Mouse (Mus musculus): ENCODE measurements at regions not wholly inside any gene's neighbourhood (a gene's known extent, or its start where the extent isn't known, plus 50 kb on each side); places are given as distances from the start of the nearest gene placed in this dataset.
A peak's percentile ranks its signal among the peaks of the same experiment; 100 is the strongest.

DNA sequence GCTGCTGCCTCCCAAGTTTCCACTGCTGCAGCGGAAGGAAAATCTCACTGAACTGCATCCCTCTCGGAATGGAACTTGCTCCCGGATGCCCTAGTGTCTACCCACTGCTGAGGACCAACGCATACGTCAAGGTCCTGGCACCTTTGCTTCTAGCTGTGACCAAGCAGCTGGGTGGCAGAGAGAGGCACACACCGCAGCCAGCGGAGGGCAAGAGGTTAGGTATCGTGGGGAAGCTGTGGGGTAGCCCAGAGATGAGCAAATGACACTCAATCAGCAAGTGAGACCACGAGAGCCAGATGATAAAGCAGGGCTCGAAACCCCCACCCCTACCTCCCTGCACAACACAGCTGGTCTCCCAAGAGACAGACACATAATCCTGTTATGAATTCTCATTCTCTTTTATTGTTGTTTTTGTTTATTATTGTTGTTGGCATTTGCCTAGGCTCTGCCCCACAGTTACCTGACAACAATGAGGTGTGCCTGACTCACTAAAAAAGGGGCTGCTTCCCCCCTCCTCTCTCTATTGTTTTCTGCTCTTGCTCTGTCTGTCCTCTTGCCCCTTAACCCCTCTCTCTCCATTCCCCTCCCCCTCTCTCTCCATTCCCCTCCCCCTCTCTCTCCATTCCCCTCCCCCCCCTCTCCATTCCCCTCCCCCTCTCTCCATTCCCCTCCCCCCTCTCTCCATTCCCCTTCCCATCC lies 112.0 kb upstream of the Spred2 start:
- Histone ChIP-seq H3K27me3 (replicated peaks; ENCODE audit: control insufficient read depth, insufficient read depth, low read length) (no peaks in the 10 kb centered on the region), H3K4me1 (ENCODE audit: control insufficient read depth, insufficient read depth, low read length) (no peaks in the 10 kb centered on the region), H3K27ac (ENCODE audit: insufficient read depth, low read depth, low read length) (no peak overlapping the region), H3K36me3 (ENCODE audit: control insufficient read depth, insufficient read depth, low read length) (no peaks in the 10 kb centered on the region), H3K4me3 (ENCODE audit: insufficient read depth, low read depth, low read length) (no peak overlapping the region)
- TF ChIP-seq POLR2A (IDR thresholded peaks at IDR 0.05; ENCODE audit: low read depth, low read length) (no peak), CTCF (conservative IDR thresholded peaks at IDR 0.05; ENCODE audit: insufficient read depth, insufficient read length, low read depth, low read length) (no peak)
- no peak for DNase-seq
- 36% methylated on average over 10 of the region's 10 CpGs for WGBS

DNA sequence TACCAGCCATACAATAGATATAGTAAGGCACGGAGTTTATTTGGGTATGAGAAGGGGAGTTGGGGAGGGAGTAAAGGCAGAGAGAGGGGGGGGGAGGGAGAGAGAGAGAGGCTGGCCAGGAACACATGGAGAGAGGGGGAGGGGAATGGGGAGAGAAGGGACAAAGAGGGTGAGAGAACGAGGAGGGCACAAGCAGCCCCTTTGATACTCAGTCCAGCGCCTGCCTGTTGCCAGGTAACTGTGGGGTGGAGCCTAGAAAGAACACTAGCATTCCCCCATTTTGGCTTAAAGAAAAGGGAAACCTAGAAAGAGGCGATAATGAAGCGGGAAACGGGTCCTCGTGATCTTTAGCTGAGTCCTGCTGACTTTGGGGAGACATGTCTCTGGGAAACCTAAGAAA lies 110.6 kb upstream of the Spred2 start:
- Histone ChIP-seq H3K4me3 (ENCODE audit: insufficient read depth, low read depth, low read length) (no peak overlapping the region), H3K4me1 (ENCODE audit: control insufficient read depth, insufficient read depth, low read length) (no peaks in the 10 kb centered on the region), H3K27ac (ENCODE audit: insufficient read depth, low read depth, low read length) (no peak overlapping the region), H3K36me3 (ENCODE audit: control insufficient read depth, insufficient read depth, low read length) (no peaks in the 10 kb centered on the region), H3K27me3 (replicated peaks; ENCODE audit: control insufficient read depth, insufficient read depth, low read length) (no peaks in the 10 kb centered on the region)
- TF ChIP-seq CTCF (conservative IDR thresholded peaks at IDR 0.05; ENCODE audit: insufficient read depth, insufficient read length, low read depth, low read length) (no peak), POLR2A (IDR thresholded peaks at IDR 0.05; ENCODE audit: low read depth, low read length) (no peak)
- DNase-seq, result no peak
- 88% methylated on average over 7 of the region's 7 CpGs for WGBS

DNA sequence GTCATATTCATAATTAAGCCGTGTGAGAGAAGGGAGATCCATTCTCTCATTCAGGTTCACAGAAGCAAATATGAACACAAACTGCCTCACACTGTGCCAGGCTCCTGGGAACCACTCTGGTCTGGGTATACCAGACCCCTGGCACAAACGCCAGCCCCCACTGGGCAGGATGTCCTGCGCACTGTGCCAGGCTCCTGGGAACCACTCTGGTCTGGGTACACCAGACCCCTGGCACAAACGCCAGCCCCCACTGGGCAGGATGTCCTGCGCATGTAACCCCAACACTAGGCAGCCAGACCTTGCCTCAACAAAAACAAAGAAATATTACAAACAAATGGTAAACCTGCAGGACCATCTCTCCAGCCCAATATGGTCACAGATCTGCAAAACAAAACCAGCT lies 101.2 kb upstream of the Spred2 start:
- H3K27me3 ChIP-seq (replicated peaks; ENCODE audit: control insufficient read depth, insufficient read depth, low read length), result no peaks in the 10 kb centered on the region
- no peak overlapping the region for H3K4me3 ChIP-seq (ENCODE audit: insufficient read depth, low read depth, low read length)
- no peak for DNase-seq
- H3K36me3 ChIP-seq (ENCODE audit: control insufficient read depth, insufficient read depth, low read length), result no peaks in the 10 kb centered on the region
- WGBS, result 76% methylated on average over 5 of the region's 5 CpGs
- H3K27ac ChIP-seq (ENCODE audit: insufficient read depth, low read depth, low read length), result no peak overlapping the region
- no peaks in the 10 kb centered on the region for H3K4me1 ChIP-seq (ENCODE audit: control insufficient read depth, insufficient read depth, low read length)
- no peak for TF ChIP-seq POLR2A (IDR thresholded peaks at IDR 0.05; ENCODE audit: low read depth, low read length)
- no peak for TF ChIP-seq CTCF (conservative IDR thresholded peaks at IDR 0.05; ENCODE audit: insufficient read depth, insufficient read length, low read depth, low read length)

DNA sequence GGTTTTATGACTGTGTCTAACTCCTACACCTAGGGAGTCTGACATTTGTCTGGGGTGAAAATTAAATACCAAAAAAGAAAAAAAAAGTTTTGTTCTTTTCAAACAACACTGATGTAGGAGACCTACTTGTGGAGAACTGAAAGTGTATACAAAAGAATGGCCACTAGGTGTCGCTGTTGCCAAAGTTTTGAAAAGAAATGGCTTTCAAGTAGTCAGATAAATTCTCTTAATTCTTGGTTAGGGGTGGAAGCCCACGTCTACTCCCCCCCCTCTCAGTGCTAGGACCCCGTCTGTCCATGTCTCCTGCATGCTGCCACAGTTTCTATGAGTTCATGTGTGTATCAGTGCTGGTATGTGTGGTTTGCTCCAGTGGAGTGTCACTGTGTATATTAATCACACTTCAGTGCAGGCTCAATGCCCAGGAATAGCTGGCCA lies 100.7 kb upstream of the Spred2 start:
- DNase-seq, result peak; percentile 69
- Histone ChIP-seq H3K27me3 (replicated peaks; ENCODE audit: control insufficient read depth, insufficient read depth, low read length) (no peaks in the 10 kb centered on the region), H3K36me3 (ENCODE audit: control insufficient read depth, insufficient read depth, low read length) (no peaks in the 10 kb centered on the region), H3K27ac (ENCODE audit: insufficient read depth, low read depth, low read length) (no peak overlapping the region), H3K4me3 (ENCODE audit: insufficient read depth, low read depth, low read length) (no peak overlapping the region), H3K4me1 (ENCODE audit: control insufficient read depth, insufficient read depth, low read length) (no peaks in the 10 kb centered on the region)
- TF ChIP-seq CTCF (conservative IDR thresholded peaks at IDR 0.05; ENCODE audit: insufficient read depth, insufficient read length, low read depth, low read length) (peak; percentile 40), POLR2A (IDR thresholded peaks at IDR 0.05; ENCODE audit: low read depth, low read length) (no peak)
- WGBS, result 0% methylated on average over 3 of the region's 3 CpGs

DNA sequence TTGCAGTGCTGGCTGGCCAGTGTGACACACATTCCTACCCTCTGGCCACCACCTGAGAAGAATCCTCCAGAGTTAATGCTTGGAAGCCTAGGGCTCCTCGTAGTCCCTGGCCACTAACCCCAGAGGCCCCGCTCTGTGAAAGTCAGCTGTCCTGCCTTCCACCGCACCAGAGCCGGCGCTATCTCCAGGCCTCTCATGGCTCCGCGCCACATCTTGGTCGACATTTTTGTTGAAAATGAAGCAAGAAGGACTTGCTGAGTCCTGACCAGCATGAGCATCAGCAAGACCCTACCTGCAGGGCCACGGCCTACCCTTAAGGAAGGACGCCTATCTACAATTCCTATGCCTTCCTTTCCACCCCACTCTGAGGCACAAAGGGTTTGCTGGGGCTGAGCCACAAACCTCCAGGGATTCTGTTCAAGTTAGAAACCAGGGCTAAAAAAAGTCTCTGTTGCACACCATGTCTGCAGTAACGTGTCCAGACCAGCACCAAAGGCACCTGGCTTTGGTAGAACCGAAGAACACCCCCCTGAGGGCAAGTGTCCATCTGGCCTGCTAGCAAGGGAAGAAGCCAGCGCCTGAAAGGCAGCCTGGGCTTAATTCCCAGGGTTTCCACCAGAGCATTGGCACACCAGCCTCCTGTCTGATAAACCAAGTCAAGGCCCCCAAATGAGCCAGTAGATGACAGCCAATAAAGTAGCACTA lies 97.5 kb upstream of the Spred2 start:
- TF ChIP-seq CTCF (conservative IDR thresholded peaks at IDR 0.05; ENCODE audit: insufficient read depth, insufficient read length, low read depth, low read length) (no peak), POLR2A (IDR thresholded peaks at IDR 0.05; ENCODE audit: low read depth, low read length) (no peak)
- no peaks in the 10 kb centered on the region for H3K27me3 ChIP-seq (replicated peaks; ENCODE audit: control insufficient read depth, insufficient read depth, low read length)
- no peak overlapping the region for H3K27ac ChIP-seq (ENCODE audit: insufficient read depth, low read depth, low read length)
- H3K4me3 ChIP-seq (ENCODE audit: insufficient read depth, low read depth, low read length), result no peak overlapping the region
- DNase-seq, result no peak
- H3K4me1 ChIP-seq (ENCODE audit: control insufficient read depth, insufficient read depth, low read length), result no peaks in the 10 kb centered on the region
- no peaks in the 10 kb centered on the region for H3K36me3 ChIP-seq (ENCODE audit: control insufficient read depth, insufficient read depth, low read length)
- WGBS, result 91% methylated on average over 13 of the region's 13 CpGs

DNA sequence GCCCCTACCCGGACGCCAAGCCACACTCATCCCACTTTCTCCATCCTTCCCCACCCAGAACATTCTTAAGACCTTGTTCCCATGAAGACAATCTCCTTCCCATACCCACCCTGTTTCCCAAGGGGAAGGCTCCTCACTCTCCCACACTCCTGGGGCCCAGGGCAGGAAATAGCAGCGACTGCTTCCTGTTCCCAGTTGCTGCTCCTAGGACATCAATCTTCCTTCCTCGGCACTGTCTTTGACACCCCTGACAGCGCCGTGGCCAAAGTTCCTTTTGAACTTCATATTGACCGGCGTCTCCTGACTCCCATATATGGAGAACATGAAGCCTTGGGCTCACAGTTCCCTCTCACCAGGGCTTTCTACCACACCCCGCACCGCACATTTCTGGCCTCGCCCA lies 96.2 kb upstream of the Spred2 start:
- WGBS, result 37% methylated on average over 11 of the region's 11 CpGs
- peak; percentile 71 for DNase-seq
- Histone ChIP-seq H3K4me3 (ENCODE audit: insufficient read depth, low read depth, low read length) (no peak overlapping the region), H3K27me3 (replicated peaks; ENCODE audit: control insufficient read depth, insufficient read depth, low read length) (no peaks in the 10 kb centered on the region), H3K36me3 (ENCODE audit: control insufficient read depth, insufficient read depth, low read length) (no peaks in the 10 kb centered on the region), H3K4me1 (ENCODE audit: control insufficient read depth, insufficient read depth, low read length) (no peaks in the 10 kb centered on the region), H3K27ac (ENCODE audit: insufficient read depth, low read depth, low read length) (peak overlapping the region; percentile 2; the same call in 1 of the 2 replicates)
- no peak for TF ChIP-seq CTCF (conservative IDR thresholded peaks at IDR 0.05; ENCODE audit: insufficient read depth, insufficient read length, low read depth, low read length)

DNA sequence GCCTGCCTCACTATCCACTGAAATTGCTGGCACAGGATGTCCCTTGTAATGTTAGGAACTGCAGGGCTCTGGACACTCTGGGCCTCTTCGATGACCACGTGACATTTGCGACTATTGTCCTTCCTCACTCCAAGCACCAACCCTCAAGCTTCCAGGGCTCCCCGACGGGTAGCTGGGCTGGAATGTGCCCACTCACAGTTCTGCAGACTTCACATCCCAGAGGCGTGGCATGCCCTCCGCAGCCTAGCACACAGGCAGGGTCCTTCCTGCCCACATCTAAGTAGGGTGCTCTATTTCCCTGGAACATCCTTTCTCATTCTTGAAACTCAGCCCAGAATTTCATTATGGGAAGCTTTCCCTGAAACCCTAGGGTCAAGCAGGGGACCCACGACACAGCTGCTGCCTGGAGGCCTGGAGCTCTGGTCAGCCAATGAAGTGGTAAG lies 95.2 kb upstream of the Spred2 start:
- H3K4me1 ChIP-seq (ENCODE audit: control insufficient read depth, insufficient read depth, low read length), result no peaks in the 10 kb centered on the region
- no peaks in the 10 kb centered on the region for H3K36me3 ChIP-seq (ENCODE audit: control insufficient read depth, insufficient read depth, low read length)
- H3K4me3 ChIP-seq (ENCODE audit: insufficient read depth, low read depth, low read length), result no peak overlapping the region
- H3K27ac ChIP-seq (ENCODE audit: insufficient read depth, low read depth, low read length), result no peak overlapping the region
- no peaks in the 10 kb centered on the region for H3K27me3 ChIP-seq (replicated peaks; ENCODE audit: control insufficient read depth, insufficient read depth, low read length)
- peak; percentile 60 for DNase-seq
- 61% methylated on average over 8 of the region's 8 CpGs for WGBS
- TF ChIP-seq POLR2A (IDR thresholded peaks at IDR 0.05; ENCODE audit: low read depth, low read length), result no peak

Measured in kidney, adult 2 months (tissue).